Mouse (Mus musculus) granulocyte monocyte progenitor cell, adult 5-6 weeks (primary cell): ENCODE results near the gene Aoah. TPM values are rescaled to one million over a fixed set of nuclear protein-coding genes. Genes with fewer than 3 reads are reported as not detected.

Source experiments
- ATAC-seq: replicated peaks from 2 replicates; pipeline ENCODE4 v1.8.0; 2016; ENCODE audit warnings: mild to moderate bottlenecking, moderate TSS enrichment, inconsistent platforms; ENCODE audit not compliant: poor library complexity, severe bottlenecking
- total RNA-seq, 2 experiments: library from RNA; stranded (forward) in 1 of 2; stranded (reverse) in 1 of 2; fragments of 200-712, 200-1000 nt in 1 of 2; fragments of >200 nt in 1 of 2; fragmentation: Nextera tagmentation in 1 of 2; gene quantifications; 2 replicates each; pipeline ENCODE4 v1.2.3; 2014 to 2017

Gene Aoah
- total RNA-seq, 2 experiments from 2014 or later = 26.2 to 29.0 TPM

- no peak for ATAC-seq
These were observed 246.8 kb downstream of the Aoah start for GRCm38 (mm10) chr13:21040589-21041199.

DNA sequence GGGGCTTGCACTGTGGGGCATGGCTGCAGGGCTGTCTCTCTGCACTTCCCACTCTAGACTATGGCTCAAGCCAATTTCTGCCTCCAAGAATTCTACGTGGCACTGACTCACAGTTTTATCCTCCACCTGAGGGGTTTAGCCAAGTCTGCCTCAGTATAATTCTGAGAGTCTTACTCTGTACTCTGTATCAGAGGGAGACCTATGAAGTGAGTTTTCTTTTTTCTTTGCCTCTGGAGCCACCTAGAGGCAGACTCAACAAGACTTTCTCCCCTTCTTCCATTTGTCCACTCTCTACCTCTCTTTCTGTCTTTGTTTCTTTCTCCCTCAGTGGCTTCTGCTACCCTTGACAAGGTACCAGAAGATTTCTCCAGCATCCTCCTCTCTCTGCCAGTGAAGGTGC lies 256.2 kb downstream of the Aoah start:
- no peak for ATAC-seq

DNA sequence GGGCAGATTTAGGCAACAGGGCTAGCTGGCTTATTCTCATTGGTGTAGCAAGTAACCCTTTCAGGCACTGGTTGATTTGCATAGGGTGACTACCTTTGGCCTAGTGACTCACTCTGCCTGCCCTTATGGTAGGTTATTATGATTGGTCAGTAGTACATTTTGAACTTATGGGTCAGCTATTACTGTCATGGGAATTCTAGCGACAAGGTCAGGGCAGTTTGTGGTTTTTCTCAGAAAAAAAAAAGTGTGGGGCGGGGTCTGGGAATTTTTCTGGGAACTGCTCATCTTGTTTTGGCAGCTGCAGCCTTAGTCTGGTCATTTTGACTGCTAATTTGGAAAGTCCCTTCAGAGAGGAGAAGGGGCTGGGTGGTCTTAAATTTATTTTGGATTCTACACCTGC lies 272.1 kb downstream of the Aoah start:
- ATAC-seq = no peak

DNA sequence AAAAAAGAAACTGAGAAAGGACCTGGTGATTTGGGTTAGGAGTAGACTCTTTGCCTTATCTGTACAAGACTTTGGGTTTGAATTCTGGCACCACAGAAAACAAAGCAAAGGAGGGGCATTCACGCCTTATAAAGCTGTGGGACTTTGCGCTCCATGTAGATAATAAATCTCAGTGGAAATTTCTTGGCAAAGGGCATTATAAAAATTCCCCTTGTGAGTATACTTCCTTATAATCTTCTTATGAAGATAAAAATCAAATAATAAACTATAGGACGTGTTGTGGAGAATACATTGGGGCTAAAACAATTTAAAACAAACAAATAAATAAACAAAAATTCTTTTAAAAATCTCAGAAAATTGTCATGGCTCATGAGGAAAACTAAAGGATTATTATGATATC lies 280.9 kb downstream of the Aoah start, which contains the start of gene Olfr1370:
Olfr1370 (minus strand) TSS at position 101 of the 400 bp plus-strand sequence.
- ATAC-seq = no peak

DNA sequence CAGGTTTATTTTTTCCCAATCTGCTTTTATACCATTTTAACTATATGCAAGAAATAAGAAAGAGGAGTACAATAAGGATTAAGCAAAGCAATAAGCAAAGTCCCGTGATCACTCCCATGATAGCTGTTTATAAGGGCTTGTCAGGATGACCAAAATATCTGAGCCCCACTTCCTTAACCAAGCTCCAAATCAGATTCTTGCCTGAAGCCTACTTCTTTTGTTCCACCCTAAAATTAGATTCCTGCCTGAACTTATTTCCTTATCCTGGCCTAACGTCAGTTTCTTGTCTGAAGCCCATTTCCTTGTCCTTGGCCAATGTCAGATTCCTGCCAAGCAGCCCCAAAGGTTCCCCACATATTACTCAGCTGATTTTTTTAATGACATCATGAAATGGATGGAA lies 288.8 kb downstream of the Aoah start:
- ATAC-seq = no peak
